Mouse (Mus musculus): Measurements from ENCODE around the gene Pcnx. TPM values are rescaled to one million over a fixed set of nuclear protein-coding genes. Genes with fewer than 3 reads are reported as not detected.
A peak's percentile ranks its signal among the peaks of the same experiment; 100 is the strongest.
"Not testable (repeated sequence)": the region's sequence is repeated elsewhere in the genome, so short reads cannot be mapped to it uniquely, and the experiment has no call there.

Pcnx gene
- polyA plus RNA-seq, 1 experiment from 2014 or later, result 12.1 TPM

GRCm38 (mm10) chr12:81979312-81979711, 119.5 kb downstream of the Pcnx start:
- Histone ChIP-seq H3K4me3 (no peak overlapping the region), H3K27me3 (no peaks in the 10 kb centered on the region), H3K36me3 (peaks cover 63% of the 10 kb centered on the region), H3K9ac (replicated peaks) (no peak overlapping the region), H3K27ac (replicated peaks) (no peak overlapping the region), H3K4me1 (no peaks in the 10 kb centered on the region), H3K4me2 (replicated peaks) (no peak overlapping the region), H3K9me3 (no peaks in the 10 kb centered on the region)
- 93% methylated on average over 2 of the region's 2 CpGs for WGBS
- ATAC-seq (ENCODE audit: low FRiP score, low read depth), result no peak

DNA sequence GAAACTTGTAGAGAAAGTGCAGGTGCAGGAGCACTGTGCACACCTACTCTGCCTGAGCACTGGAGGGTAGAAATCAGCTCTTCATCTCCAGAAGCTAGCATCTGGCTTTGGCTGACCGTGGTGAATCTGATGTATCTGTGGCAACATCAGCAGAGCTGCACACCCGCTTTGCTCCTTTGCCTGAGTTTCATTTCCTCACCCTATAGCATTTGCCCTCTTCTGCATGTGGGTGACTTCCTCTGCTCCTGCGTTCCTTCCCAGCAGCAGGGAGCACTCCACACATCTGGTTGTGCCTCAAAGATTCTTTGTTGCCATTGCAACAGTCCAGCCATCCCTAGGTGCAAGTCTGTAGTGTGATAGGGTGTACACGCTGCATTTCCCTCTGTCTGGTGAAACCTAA, 132.3 kb downstream of the Pcnx start:
- no peak overlapping the region for H3K9ac ChIP-seq (replicated peaks)
- no peaks in the 10 kb centered on the region for H3K27me3 ChIP-seq
- H3K36me3 ChIP-seq, result peaks cover 81% of the 10 kb centered on the region
- H3K27ac ChIP-seq (replicated peaks), result no peak overlapping the region
- no peak for ATAC-seq (ENCODE audit: low FRiP score, low read depth)
- no peaks in the 10 kb centered on the region for H3K4me1 ChIP-seq
- no peaks in the 10 kb centered on the region for H3K9me3 ChIP-seq
- WGBS, result 88% methylated on average over 4 of the region's 4 CpGs
- no peak overlapping the region for H3K4me2 ChIP-seq (replicated peaks)
- H3K4me3 ChIP-seq, result no peak overlapping the region

DNA sequence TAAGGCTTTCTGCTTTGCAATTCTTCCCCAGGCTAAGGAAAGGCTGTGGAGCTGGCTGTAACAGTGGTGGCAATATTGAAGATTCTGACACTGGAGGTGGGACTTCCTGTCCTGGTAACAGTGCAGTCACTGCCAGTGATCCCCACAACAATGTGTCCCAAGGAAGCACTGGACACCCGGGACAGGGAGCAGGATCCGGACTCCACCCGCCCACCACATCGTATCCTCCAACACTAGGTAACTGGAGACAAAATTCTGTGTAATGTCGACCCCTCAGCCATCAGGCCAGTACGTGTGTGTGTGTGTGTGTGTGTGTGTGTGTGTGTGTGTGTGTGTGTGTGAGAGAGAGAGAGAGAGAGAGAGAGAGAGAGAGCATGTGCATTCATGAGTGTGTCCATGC, 133.2 kb downstream of the Pcnx start:
- 91% methylated on average over 6 of the region's 6 CpGs for WGBS
- peaks cover 73% of the 10 kb centered on the region for H3K36me3 ChIP-seq

DNA sequence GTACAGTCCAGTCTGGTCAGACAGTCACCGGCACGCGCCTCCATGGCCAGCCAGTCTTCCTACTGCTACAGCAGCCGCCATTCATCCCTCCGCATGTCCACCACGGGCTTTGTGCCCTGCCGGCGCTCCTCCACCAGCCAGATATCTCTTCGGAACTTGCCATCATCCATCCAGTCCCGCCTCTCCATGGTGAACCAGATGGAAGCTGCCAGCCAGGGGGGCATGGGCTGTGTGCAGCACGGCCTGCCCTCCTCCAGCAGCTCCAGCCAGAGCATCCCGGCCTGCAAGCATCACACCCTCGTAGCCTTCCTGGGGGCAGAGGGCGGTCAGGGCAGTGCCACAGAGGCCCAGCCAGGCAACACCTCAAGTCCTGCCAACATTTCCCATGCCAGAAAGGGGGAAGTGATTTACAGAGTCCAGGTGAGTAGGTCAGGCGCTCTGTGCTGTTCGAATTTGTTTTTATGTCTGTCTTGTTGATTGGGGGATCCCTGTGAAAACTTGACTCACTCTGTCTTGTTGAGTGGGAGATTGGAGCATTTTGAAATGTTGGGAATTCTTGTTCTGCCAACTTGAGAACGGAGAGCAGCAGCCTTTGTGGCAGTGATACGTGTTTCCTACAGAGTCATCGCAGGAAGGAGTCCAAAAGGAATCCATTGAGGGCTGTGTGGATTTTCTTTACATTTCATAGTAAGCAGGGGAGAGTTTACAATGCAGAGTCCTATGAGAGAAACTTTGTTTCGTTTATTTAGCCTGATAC, 135.3 kb downstream of the Pcnx start:
- Histone ChIP-seq H3K9ac (replicated peaks) (no peak overlapping the region), H3K4me3 (no peak overlapping the region), H3K9me3 (no peaks in the 10 kb centered on the region), H3K4me2 (replicated peaks) (no peak overlapping the region), H3K27ac (replicated peaks) (no peak overlapping the region), H3K27me3 (no peaks in the 10 kb centered on the region), H3K4me1 (no peaks in the 10 kb centered on the region), H3K36me3 (peaks cover 60% of the 10 kb centered on the region)
- WGBS, result 92% methylated on average over 20 of the region's 20 CpGs
- ATAC-seq (ENCODE audit: low FRiP score, low read depth), result no peak

More for the DNA sequence above, 133.2 kb downstream of the Pcnx start:
- no peaks in the 10 kb centered on the region for H3K9me3 ChIP-seq
- H3K4me2 ChIP-seq (replicated peaks), result no peak overlapping the region
- no peak overlapping the region for H3K9ac ChIP-seq (replicated peaks)
- no peak overlapping the region for H3K27ac ChIP-seq (replicated peaks)
- no peak overlapping the region for H3K4me3 ChIP-seq
- no peak for ATAC-seq (ENCODE audit: low FRiP score, low read depth)
- H3K4me1 ChIP-seq, result no peaks in the 10 kb centered on the region
- H3K27me3 ChIP-seq, result no peaks in the 10 kb centered on the region

DNA sequence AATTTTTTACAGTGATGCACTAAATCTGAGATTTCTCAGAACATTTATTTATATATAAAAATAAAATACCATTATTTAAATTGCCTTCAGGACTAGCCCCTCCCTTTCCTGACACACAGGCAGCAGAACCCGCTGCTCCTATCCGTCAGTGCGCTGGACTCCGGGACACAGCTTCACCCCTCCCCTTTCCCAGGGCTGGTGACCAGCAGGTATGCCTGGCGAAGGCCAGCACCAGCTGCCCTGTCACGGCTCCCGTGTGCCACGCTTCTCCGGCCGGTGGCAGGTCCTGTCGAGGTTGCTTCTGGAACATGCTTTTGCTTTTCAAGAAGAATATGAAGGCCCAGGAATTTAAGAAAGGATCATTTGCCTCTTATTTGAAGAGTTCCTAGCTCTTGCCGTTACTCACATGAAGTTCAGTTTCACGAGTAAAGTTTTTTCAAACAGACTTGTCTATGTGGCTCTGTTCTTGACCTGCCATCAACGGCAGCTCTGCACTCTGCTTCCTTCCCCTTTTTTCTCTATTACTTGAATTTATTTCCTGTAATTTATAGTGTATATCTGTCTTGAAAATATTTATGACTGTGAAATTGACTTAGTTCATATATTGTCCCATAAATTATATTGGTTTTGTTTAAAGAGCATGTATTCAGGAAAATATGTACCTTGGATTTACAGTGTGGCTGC, 137.0 kb downstream of the Pcnx start:
- Histone ChIP-seq H3K9ac (replicated peaks) (no peak overlapping the region), H3K4me1 (no peaks in the 10 kb centered on the region), H3K9me3 (no peaks in the 10 kb centered on the region), H3K27me3 (no peaks in the 10 kb centered on the region), H3K27ac (replicated peaks) (no peak overlapping the region), H3K4me3 (no peak overlapping the region), H3K4me2 (replicated peaks) (no peak overlapping the region), H3K36me3 (peaks cover 43% of the 10 kb centered on the region)
- 89% methylated on average over 14 of the region's 14 CpGs for WGBS
- ATAC-seq (ENCODE audit: low FRiP score, low read depth), result no peak

GRCm38 (mm10) chr12:81997497-81997896, 137.7 kb downstream of the Pcnx start:
- ATAC-seq (ENCODE audit: low FRiP score, low read depth), result no peak
- H3K27ac ChIP-seq (replicated peaks), result no peak overlapping the region
- no peaks in the 10 kb centered on the region for H3K4me1 ChIP-seq
- peaks cover 36% of the 10 kb centered on the region for H3K36me3 ChIP-seq
- H3K9ac ChIP-seq (replicated peaks), result no peak overlapping the region
- H3K4me2 ChIP-seq (replicated peaks), result no peak overlapping the region
- H3K4me3 ChIP-seq, result no peak overlapping the region
- 49% methylated on average over 3 of the region's 3 CpGs for WGBS
- H3K9me3 ChIP-seq, result no peaks in the 10 kb centered on the region
- no peaks in the 10 kb centered on the region for H3K27me3 ChIP-seq

DNA sequence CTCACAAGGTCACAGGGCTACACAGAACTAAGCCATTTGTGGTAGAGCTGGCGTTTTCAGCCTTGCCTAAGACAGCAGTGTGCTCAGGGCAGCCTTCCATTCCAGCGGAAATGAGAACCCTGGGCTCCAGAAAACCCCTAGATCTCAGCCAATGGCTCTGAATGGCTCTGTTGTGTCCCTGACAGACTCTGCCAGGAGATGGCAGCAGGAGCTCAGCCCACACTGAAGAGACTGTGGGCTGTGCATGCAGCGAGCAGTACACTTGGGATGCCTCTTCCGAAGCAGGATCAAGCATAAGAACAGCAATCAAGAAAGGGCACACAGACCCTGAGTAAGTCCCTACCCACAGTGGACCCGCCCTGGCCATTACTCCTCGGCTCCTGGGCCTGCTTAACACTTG, 142.9 kb downstream of the Pcnx start:
- not testable (repeated sequence) for H3K4me2 ChIP-seq (replicated peaks); H3K36me3 ChIP-seq; H3K4me3 ChIP-seq; H3K9me3 ChIP-seq; H3K27me3 ChIP-seq; H3K4me1 ChIP-seq; H3K27ac ChIP-seq (replicated peaks); H3K9ac ChIP-seq (replicated peaks)
- WGBS, result no CpG with 5 or more reads among the region's 6 CpGs
- ATAC-seq (ENCODE audit: low FRiP score, low read depth), result peak; percentile 62; the same call in 1 of the 2 replicates

- not testable (repeated sequence) for H3K9ac ChIP-seq (replicated peaks); H3K4me3 ChIP-seq; H3K27ac ChIP-seq (replicated peaks); H3K4me2 ChIP-seq (replicated peaks); H3K36me3 ChIP-seq; H3K4me1 ChIP-seq; H3K27me3 ChIP-seq; H3K9me3 ChIP-seq; ATAC-seq (ENCODE audit: low FRiP score, low read depth)
- no CpG with 5 or more reads among the region's 6 CpGs for WGBS
Observed at GRCm38 (mm10) chr12:82025901-82026633, 166.2 kb downstream of the Pcnx start.

- H3K36me3 ChIP-seq; H3K4me3 ChIP-seq; H3K27ac ChIP-seq (replicated peaks); H3K9ac ChIP-seq (replicated peaks); H3K4me2 ChIP-seq (replicated peaks); H3K9me3 ChIP-seq; H3K27me3 ChIP-seq; H3K4me1 ChIP-seq: not testable (repeated sequence)
- peak; percentile 71; the same call in 1 of the 2 replicates for ATAC-seq (ENCODE audit: low FRiP score, low read depth)
- no CpG with 5 or more reads among the region's 6 CpGs for WGBS
Observed at GRCm38 (mm10) chr12:82033524-82033923, 173.7 kb downstream of the Pcnx start.

DNA sequence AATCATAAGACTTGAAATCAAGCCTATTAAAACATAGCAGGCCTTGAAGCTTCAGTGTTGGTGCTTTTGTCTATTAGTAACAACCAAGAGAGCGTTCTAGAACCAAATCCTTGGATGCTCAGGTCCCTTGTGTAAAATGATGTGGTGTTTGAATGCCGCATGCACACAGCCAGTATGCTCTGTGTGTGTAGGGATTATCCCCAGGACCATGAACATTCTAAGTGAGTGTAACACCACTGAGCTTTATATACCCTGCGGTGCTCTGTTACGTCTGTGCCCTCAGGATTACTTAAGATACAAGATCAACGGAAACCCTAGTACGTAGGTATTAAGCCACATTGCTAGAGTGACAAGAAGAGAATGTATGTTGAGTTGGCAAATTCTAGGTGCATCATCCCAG, 174.2 kb downstream of the Pcnx start:
- not testable (repeated sequence) for H3K9me3 ChIP-seq; H3K27me3 ChIP-seq; H3K4me2 ChIP-seq (replicated peaks); H3K4me1 ChIP-seq; H3K36me3 ChIP-seq; H3K4me3 ChIP-seq; ATAC-seq (ENCODE audit: low FRiP score, low read depth); H3K27ac ChIP-seq (replicated peaks); H3K9ac ChIP-seq (replicated peaks)
- WGBS, result no CpG with 5 or more reads among the region's 6 CpGs

DNA sequence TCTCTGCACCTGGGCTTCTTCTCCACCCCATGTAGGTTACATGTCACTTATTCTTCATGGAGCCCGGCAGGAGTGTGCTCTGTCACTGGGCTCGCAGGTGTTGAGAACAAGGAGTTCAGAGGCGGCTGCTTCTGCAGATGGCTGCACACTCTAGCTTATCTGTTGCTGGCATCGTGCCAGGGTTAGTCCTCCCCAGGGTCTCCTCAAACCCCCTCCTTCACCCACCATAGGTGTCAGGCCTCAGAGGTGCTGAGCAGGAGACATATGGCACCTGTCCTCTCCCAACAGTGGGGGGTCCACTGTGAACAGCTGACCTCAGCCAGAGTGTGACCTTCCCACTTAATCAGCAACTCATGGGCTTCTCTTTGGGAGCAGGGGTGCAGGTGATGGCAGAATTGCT, 184.3 kb downstream of the Pcnx start:
- H3K9me3 ChIP-seq; H3K27ac ChIP-seq (replicated peaks); H3K36me3 ChIP-seq; H3K4me2 ChIP-seq (replicated peaks); H3K27me3 ChIP-seq; H3K4me1 ChIP-seq; H3K9ac ChIP-seq (replicated peaks); ATAC-seq (ENCODE audit: low FRiP score, low read depth); H3K4me3 ChIP-seq: not testable (repeated sequence)
- WGBS, result no CpG with 5 or more reads among the region's 4 CpGs

Measured in midbrain, embryonic 12.5 days (tissue).